Mouse (Mus musculus) thymus, adult 2 months (tissue): Measurements from ENCODE around the gene Tpcn1.
A peak's percentile ranks its signal among the peaks of the same experiment; 100 is the strongest.

ENCODE experiments used
- CTCF ChIP-seq: fragments of 200-500 bp; IDR thresholded peaks from 2 replicates; pipeline ENCODE4 v1.5.1; 2012; ENCODE audit warnings: mild to moderate bottlenecking, control low read depth, low read length, moderate library complexity, borderline replicate concordance; ENCODE audit not compliant: control insufficient read depth, poor library complexity, insufficient read depth; ENCODE audit errors: extremely low read depth
- POLR2A ChIP-seq: fragments of 200-500 bp; IDR thresholded peaks from 2 replicates; pipeline ENCODE4 v1.6.1; 2012; ENCODE audit warnings: mild to moderate bottlenecking, low read length, control low read depth, moderate library complexity; ENCODE audit not compliant: control insufficient read depth, poor library complexity, insufficient read depth; ENCODE audit errors: extremely low read depth

- no peak for TF ChIP-seq POLR2A
- TF ChIP-seq CTCF, result peak; percentile 30; the same call in 1 of the 2 replicates
Measured at GRCm38 (mm10) chr5:120631892-120632291, 43.4 kb upstream of the Tpcn1 start.
